ENCODE assay signal across 8 mouse cellular contexts in the genomic region with DNA sequence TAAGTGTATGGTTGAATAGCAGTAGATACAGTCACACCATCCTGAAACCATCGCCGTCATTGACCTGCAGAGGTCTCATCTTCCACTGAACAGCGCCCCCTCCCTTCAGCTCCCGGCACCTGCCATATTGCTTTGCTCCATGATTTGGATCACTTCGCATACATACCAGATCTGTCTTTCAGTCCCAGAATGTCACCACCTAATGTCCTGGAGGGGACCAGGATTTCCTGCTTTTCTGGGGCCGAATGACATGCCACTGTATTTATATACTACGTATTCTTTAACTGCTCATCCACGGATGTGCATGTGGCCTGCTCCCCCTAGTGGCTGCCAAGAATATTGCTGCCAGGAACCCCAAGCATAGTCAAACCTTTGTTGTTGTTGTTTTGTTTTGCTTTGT. TPM values are rescaled to one million over a fixed set of nuclear protein-coding genes. Genes with fewer than 3 reads are reported as not detected.
A peak's percentile ranks its signal among the peaks of the same experiment; 100 is the strongest.
DNase-seq lines count a peak whose midpoint lies in the region; ATAC-seq and TF ChIP-seq lines count a peak whose summit lies in the region.

No protein-coding gene starts in this region.

- TF ChIP-seq POLR2A in heart, adult 2 months (IDR thresholded peaks at IDR 0.05; ENCODE audit: insufficient read depth, low read depth, low read length): no peak
- TF ChIP-seq POLR2A in spleen, adult 2 months (IDR thresholded peaks at IDR 0.05; ENCODE audit: low read depth, low read length): no peak

- no peaks in the 10 kb centered on the region; the same call in 1 of the 2 replicates for H3K79me2 ChIP-seq in heart, adult 2 months (replicated peaks; ENCODE audit: control insufficient read depth, insufficient read depth, low read length)

- H3K36me3 ChIP-seq in embryonic facial prominence, embryonic 11.5 days (replicated peaks; ENCODE audit: control insufficient read depth, insufficient read depth, low read depth, low read length): no peaks in the 10 kb centered on the region
- H3K36me3 ChIP-seq in heart, adult 2 months (ENCODE audit: control insufficient read depth, insufficient read depth, low read length): no peaks in the 10 kb centered on the region; the same call in 1 of the 2 replicates
- H3K36me3 ChIP-seq in limb, embryonic 12.5 days: no peaks in the 10 kb centered on the region
- H3K36me3 ChIP-seq in midbrain, embryonic 14.5 days (ENCODE audit: control insufficient read depth, insufficient read depth, low read length): no peaks in the 10 kb centered on the region
- no peaks in the 10 kb centered on the region for H3K36me3 ChIP-seq in spleen, adult 2 months (ENCODE audit: control insufficient read depth, insufficient read depth, low read length)

- intact Hi-C loops in heart, adult 2 months (cut with DNase I): loop anchor here (2.0 to 5.0 kb wide), 3 partner anchors 34 to 244 kb away; no protein-coding TSS in a partner anchor

- H3K9me3 ChIP-seq in embryonic facial prominence, embryonic 11.5 days (replicated peaks; ENCODE audit: control insufficient read depth, low read length): no peaks in the 10 kb centered on the region
- no peaks in the 10 kb centered on the region for H3K9me3 ChIP-seq in limb, embryonic 12.5 days
- H3K9me3 ChIP-seq in midbrain, embryonic 14.5 days (ENCODE audit: control insufficient read depth, low read length): no peaks in the 10 kb centered on the region

- peak; percentile 98 for TF ChIP-seq CTCF in heart, adult 2 months (IDR thresholded peaks at IDR 0.05)
- TF ChIP-seq CTCF in spleen, adult 2 months (IDR thresholded peaks at IDR 0.05; ENCODE audit: extremely low read depth, insufficient read depth, insufficient read length, insufficient replicate concordance): peak; percentile 56; the same call in 1 of the 2 replicates

- peak overlapping the region; percentile 29 for H3K4me2 ChIP-seq in embryonic facial prominence, embryonic 11.5 days (ENCODE audit: low read depth, low read length)
- peak overlapping the region; percentile 53 for H3K4me2 ChIP-seq in limb, embryonic 12.5 days
- H3K4me2 ChIP-seq in midbrain, embryonic 14.5 days (ENCODE audit: low read length): peak overlapping the region; percentile 50

- peak; percentile 45 for DNase-seq in ovary, postnatal 10 days (ENCODE audit: low spot score)
- no peak for DNase-seq in ovary, adult 18-20 months (ENCODE audit: low spot score)
- DNase-seq in embryonic facial prominence, embryonic 11.5 days (ENCODE audit: low spot score): peak; percentile 64
- DNase-seq in heart, adult 2 months: peak; percentile 70 to 81
- DNase-seq in kidney, adult 8-10 months: peak; percentile 38 to 65
- DNase-seq in midbrain, embryonic 14.5 days: peak; percentile 89
- DNase-seq in spleen, adult 2 months (ENCODE audit: low read depth in 1 of 2, low spot score in 2 of 2): peak; percentile 52 to 67

- 6% methylated on average over 8 of the region's 8 CpGs for WGBS in embryonic facial prominence, embryonic 11.5 days
- 3% methylated on average over 8 of the region's 8 CpGs for WGBS in heart, adult 2 months
- 9% methylated on average over 8 of the region's 8 CpGs for WGBS in limb, embryonic 12.5 days
- 6% methylated on average over 8 of the region's 8 CpGs for WGBS in midbrain, embryonic 14.5 days
- WGBS in spleen, adult 2 months: 5% methylated on average over 8 of the region's 8 CpGs

- no peaks in the 10 kb centered on the region for H3K27me3 ChIP-seq in embryonic facial prominence, embryonic 11.5 days (ENCODE audit: control insufficient read depth, insufficient read depth, low read length)
- H3K27me3 ChIP-seq in heart, adult 2 months (ENCODE audit: control insufficient read depth, insufficient read depth, low read length): no peaks in the 10 kb centered on the region
- H3K27me3 ChIP-seq in limb, embryonic 12.5 days: peaks cover 3% of the 10 kb centered on the region; the same call in 1 of the 2 replicates
- H3K27me3 ChIP-seq in midbrain, embryonic 14.5 days (ENCODE audit: control insufficient read depth, insufficient read depth, low read length): no peaks in the 10 kb centered on the region
- no peaks in the 10 kb centered on the region for H3K27me3 ChIP-seq in spleen, adult 2 months (ENCODE audit: control insufficient read depth, insufficient read depth, low read length)

- 0 out of 2 replicates have a peak overlapping the region, but pooled peaks have one; percentile 3 for H3K4me3 ChIP-seq in embryonic facial prominence, embryonic 11.5 days (ENCODE audit: low read depth, low read length)
- H3K4me3 ChIP-seq in heart, adult 2 months: peak overlapping the region; percentile 53
- H3K4me3 ChIP-seq in limb, embryonic 12.5 days (replicated peaks): peak overlapping the region; percentile 27
- peak overlapping the region; percentile 25 for H3K4me3 ChIP-seq in midbrain, embryonic 14.5 days (replicated peaks; ENCODE audit: low read depth, low read length)
- peak overlapping the region; percentile 57 for H3K4me3 ChIP-seq in spleen, adult 2 months (ENCODE audit: extremely low read depth, insufficient read depth, insufficient read length)

- H3K27ac ChIP-seq in embryonic facial prominence, embryonic 11.5 days (replicated peaks; ENCODE audit: low read depth, low read length): no peak overlapping the region
- peak overlapping the region; percentile 7; the same call in 1 of the 2 replicates for H3K27ac ChIP-seq in heart, adult 2 months
- H3K27ac ChIP-seq in limb, embryonic 12.5 days: no peak overlapping the region
- no peak overlapping the region for H3K27ac ChIP-seq in midbrain, embryonic 14.5 days (replicated peaks; ENCODE audit: low read depth, low read length)
- H3K27ac ChIP-seq in spleen, adult 2 months (ENCODE audit: insufficient read depth, low read length): no peak overlapping the region

- H3K9ac ChIP-seq in embryonic facial prominence, embryonic 11.5 days (replicated peaks; ENCODE audit: low read length): no peak overlapping the region
- 0 out of 2 replicates have a peak overlapping the region, but pooled peaks have one; percentile 36 for H3K9ac ChIP-seq in heart, adult 2 months (ENCODE audit: low read depth, low read length)
- H3K9ac ChIP-seq in limb, embryonic 12.5 days (replicated peaks): no peak overlapping the region
- no peak overlapping the region; the same call in 1 of the 2 replicates for H3K9ac ChIP-seq in midbrain, embryonic 14.5 days (replicated peaks; ENCODE audit: low read length)

- TF ChIP-seq EP300 in heart, adult 2 months (IDR thresholded peaks at IDR 0.05; ENCODE audit: insufficient read depth, low read depth, low read length): peak; percentile 66; the same call in 1 of the 2 replicates

- no peaks in the 10 kb centered on the region for H3K4me1 ChIP-seq in embryonic facial prominence, embryonic 11.5 days (ENCODE audit: control insufficient read depth, insufficient read depth, low read length)
- peaks cover 8% of the 10 kb centered on the region for H3K4me1 ChIP-seq in heart, adult 2 months (ENCODE audit: control insufficient read depth, insufficient read depth, low read length)
- H3K4me1 ChIP-seq in limb, embryonic 12.5 days (replicated peaks): peaks cover 10% of the 10 kb centered on the region
- no peaks in the 10 kb centered on the region for H3K4me1 ChIP-seq in midbrain, embryonic 14.5 days (ENCODE audit: control insufficient read depth, insufficient read depth, low read length)
- H3K4me1 ChIP-seq in spleen, adult 2 months (ENCODE audit: control insufficient read depth, insufficient read depth, insufficient read length): no peaks in the 10 kb centered on the region

- no peak for ATAC-seq in embryonic facial prominence, embryonic 11.5 days (replicated peaks; ENCODE audit: insufficient number of reproducible peaks, low FRiP score, low TSS enrichment, low read depth)
- 0 out of 2 replicates have a peak, but pooled peaks have one; percentile 37 for ATAC-seq in limb, embryonic 12.5 days (ENCODE audit: insufficient number of reproducible peaks, insufficient read depth, low FRiP score, low TSS enrichment, low read depth)
- ATAC-seq in midbrain, embryonic 14.5 days (ENCODE audit: low FRiP score, low TSS enrichment): peak; percentile 62; the same call in 1 of the 2 replicates

RNA-seq across cellular contexts. Expression of a gene that starts 3.1 kb away (rescaled TPM):
- not detected in 2 replicates for polyA plus RNA-seq in embryonic facial prominence, embryonic 11.5 days (2014; fragmentation: Nextera tagmentation; extraction: Ambion mirVana)
- 10 to 100 TPM; 44.0 to 45.5 TPM for total RNA-seq in heart, adult 2 months (2021)
- 27.8 and 59.4 TPM in 2 replicates for polyA plus RNA-seq in heart, adult 2 months (2012; rRNA removed)
- 0.45 and 0.50 TPM in 2 replicates for polyA plus RNA-seq in limb, embryonic 12.5 days (2016; fragmentation: Nextera tagmentation; extraction: Ambion mirVana)
- polyA plus RNA-seq in midbrain, embryonic 14.5 days (2014; fragmentation: Nextera tagmentation; extraction: Ambion mirVana): not detected in 2 replicates
- polyA plus RNA-seq in spleen, adult 2 months (2012; rRNA removed): 0.23 and 0.31 TPM in 2 replicates

RNA-seq across cellular contexts. Expression of a gene that starts 13.3 kb away (rescaled TPM):
- polyA plus RNA-seq in embryonic facial prominence, embryonic 11.5 days (2014; fragmentation: Nextera tagmentation; extraction: Ambion mirVana): 30.9 and 32.4 TPM in 2 replicates
- total RNA-seq in heart, adult 2 months (2021): 10 to 100 TPM; 61.6 to 71.8 TPM
- 26.0 and 38.4 TPM in 2 replicates for polyA plus RNA-seq in heart, adult 2 months (2012; rRNA removed)
- 23.7 and 24.3 TPM in 2 replicates for polyA plus RNA-seq in limb, embryonic 12.5 days (2016; fragmentation: Nextera tagmentation; extraction: Ambion mirVana)
- polyA plus RNA-seq in midbrain, embryonic 14.5 days (2014; fragmentation: Nextera tagmentation; extraction: Ambion mirVana): 15.7 and 21.3 TPM in 2 replicates
- 3.2 and 5.7 TPM in 2 replicates for polyA plus RNA-seq in spleen, adult 2 months (2012; rRNA removed)

Comparison
In these comparisons a context has a peak if more than half of its experiments do, and no peak if none do; other contexts are left out.
1. H3K4me3 ChIP-seq: peak in every context shown above with its lines; median percentile 57 in spleen, adult 2 months; 53 in heart, adult 2 months; 27 in limb, embryonic 12.5 days; 25 in midbrain, embryonic 14.5 days; 3 in embryonic facial prominence, embryonic 11.5 days.
2. RNA of a gene that starts 3.1 kb away (polyA plus RNA-seq): 27.8 to 59.4 TPM in heart, adult 2 months; 0.45 to 0.50 TPM in limb, embryonic 12.5 days, 0.23 to 0.31 TPM in spleen, adult 2 months, not detected in embryonic facial prominence, embryonic 11.5 days and not detected in midbrain, embryonic 14.5 days; every median in the first group is over 10 times any median in the second.
3. Peak in every context shown above with its lines, with median percentiles within 50 percentile points of each other: H3K4me2 ChIP-seq.